Mouse (Mus musculus) brain, embryonic 14.5 days (tissue): ENCODE measurements around the gene Nckipsd. TPM values are rescaled to one million over a fixed set of nuclear protein-coding genes. Genes with fewer than 3 reads are reported as not detected.

Source experiments
- DNase-seq: peaks from one replicate; pipeline ENCODE4 v3.0.0-alpha.2; 2011; ENCODE audit warnings: low read depth
- CTCF ChIP-seq: fragments of 200-500 bp; IDR thresholded peaks from 2 replicates; pipeline ENCODE4 v1.5.1; 2012; ENCODE audit warnings: inconsistent platforms, mild to moderate bottlenecking, moderate library complexity, borderline replicate concordance; ENCODE audit not compliant: insufficient read depth, insufficient read length; ENCODE audit errors: extremely low read depth
- POLR2A ChIP-seq: fragments of 200-500 bp; IDR thresholded peaks from 2 replicates; pipeline ENCODE4 v1.6.1; 2012; ENCODE audit warnings: mild to moderate bottlenecking, inconsistent platforms, borderline replicate concordance; ENCODE audit not compliant: poor library complexity, insufficient read depth, insufficient read length, severe bottlenecking; ENCODE audit errors: extremely low read depth
- polyA plus RNA-seq: library from polyadenylated mRNA; depleted of rRNA; stranded (reverse); fragments of >200 nt; gene quantifications from 2 replicates; pipeline ENCODE4 v1.2.3, GENCODE M21; 2012

Nckipsd gene
- polyA plus RNA-seq, 1 experiment = 38.5 TPM

GRCm38 (mm10) chr9:108805768-108806167, 2.4 kb upstream of the Nckipsd start:
- TF ChIP-seq POLR2A = no peak
- no peak for TF ChIP-seq CTCF
- DNase-seq = no peak

DNA sequence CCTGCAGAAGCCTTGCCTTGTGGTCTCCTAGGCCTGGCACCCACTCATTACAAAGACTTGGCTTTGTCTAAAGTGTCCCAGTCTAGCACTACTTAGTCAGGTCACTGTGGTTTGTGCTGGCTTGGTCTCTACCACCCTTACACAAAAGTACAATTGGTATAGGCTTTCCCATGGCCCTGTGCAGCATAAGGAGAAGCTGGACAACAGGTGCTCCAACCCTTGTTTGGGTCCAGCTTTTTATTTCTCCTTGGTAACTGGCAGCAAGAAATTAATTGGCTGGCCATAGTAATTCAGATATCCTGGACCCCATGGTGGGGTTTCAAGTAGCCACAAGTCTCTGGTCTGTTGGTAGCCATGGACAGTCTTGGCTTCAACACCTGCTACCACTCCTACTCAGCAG, 1.8 kb upstream of the Nckipsd start:
- DNase-seq = no peak
- no peak for TF ChIP-seq CTCF
- TF ChIP-seq POLR2A = no peak

GRCm38 (mm10) chr9:108806831-108807230, 1.3 kb upstream of the Nckipsd start:
- no peak for DNase-seq

GRCm38 (mm10) chr9:108807674-108808073, 494 bp upstream of the Nckipsd start:
- DNase-seq = no peak
- TF ChIP-seq POLR2A (no peak), CTCF (no peak)

More at GRCm38 (mm10) chr9:108806831-108807230, 1.3 kb upstream of the Nckipsd start:
- TF ChIP-seq CTCF = no peak
- no peak for TF ChIP-seq POLR2A

DNA sequence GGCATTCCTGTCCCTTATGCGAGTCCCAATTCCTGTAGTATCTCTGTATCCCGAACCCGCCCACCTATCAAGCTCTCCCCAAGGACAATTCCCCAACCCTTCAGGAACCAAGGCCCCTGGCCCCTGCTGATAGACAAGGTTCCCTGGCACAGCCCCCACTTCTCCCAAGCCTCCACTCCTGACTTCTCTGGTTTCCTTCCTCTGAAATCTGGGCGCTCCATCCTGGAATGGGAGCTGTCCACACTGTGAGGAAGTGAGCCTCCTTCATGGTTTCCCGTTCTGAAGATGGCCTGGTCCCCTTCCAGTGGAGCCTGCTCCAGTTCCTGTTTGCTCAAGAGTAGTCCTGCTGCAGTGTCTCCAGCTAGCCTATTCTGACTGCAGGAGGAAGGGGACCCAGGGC, 1.0 kb downstream of the Nckipsd start:
- DNase-seq = no peak
- no peak for TF ChIP-seq POLR2A
- no peak for TF ChIP-seq CTCF

GRCm38 (mm10) chr9:108809723-108810122, 1.6 kb downstream of the Nckipsd start:
- no peak for DNase-seq
- TF ChIP-seq CTCF = no peak
- TF ChIP-seq POLR2A = no peak

DNA sequence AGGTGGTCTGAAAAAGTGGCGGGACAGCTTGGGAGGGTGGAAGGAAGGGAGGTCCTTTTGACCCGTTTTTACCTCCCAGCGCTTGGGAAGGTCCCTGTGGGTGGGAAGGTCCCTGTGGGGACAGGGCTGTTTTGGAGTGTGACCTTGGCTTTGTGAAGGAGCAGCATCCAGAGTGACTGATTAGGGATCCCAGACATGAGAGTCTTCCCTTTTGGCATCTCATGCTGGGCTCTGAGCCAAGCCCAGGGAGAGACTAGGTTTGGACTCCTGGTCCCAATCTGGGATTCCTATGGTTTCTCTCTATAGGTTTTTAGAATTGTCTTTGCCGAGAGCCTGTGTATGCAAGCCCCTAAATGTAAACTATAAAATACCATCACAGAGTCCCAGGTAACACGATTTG, 2.3 kb downstream of the Nckipsd start:
- DNase-seq = no peak
- TF ChIP-seq POLR2A (no peak), CTCF (no peak)

DNA sequence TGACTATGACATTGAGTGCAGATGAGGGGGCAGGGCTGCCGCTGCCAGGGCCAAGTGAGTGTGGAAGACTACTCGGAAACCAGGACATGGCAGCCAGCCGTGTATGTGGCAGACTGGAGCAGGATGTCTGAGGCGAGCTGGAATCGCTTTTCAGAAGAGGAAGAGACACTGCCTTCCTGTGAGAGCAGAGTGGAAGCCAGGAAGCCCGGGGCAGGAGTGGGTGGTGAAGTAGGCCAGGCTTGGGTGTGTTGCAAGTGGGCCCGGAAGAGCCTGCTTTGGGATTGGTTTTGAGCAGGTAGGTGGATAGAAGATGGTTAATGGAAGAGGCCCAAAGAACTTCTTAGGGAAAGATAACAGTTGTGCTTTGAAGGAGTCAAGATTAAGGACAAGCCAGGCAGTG, 7.4 kb downstream of the Nckipsd start:
- no peak for DNase-seq
- TF ChIP-seq CTCF = no peak
- TF ChIP-seq POLR2A = no peak

DNA sequence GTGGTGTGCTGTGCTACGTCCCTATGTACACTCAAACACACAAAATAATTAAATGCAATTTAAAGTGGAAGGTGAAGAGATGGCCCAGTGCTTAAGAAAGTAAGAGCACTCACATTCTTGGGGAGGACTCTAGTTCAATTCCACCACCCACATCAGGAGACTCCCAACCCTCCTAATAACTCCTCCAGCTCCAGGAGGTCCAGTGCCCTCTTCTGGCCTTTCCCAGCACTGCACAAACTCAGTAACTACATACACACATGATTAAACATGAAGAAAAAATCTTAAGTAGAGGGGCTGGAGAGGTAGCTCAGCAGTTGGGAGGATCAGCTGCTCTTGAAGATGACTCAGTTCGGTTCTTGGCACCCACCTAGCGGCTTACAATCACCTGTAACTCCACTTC, 11.3 kb downstream of the Nckipsd start:
- peak; percentile 63 for DNase-seq
- TF ChIP-seq POLR2A = no peak
- peak; percentile 71; the same call in 1 of the 2 replicates for TF ChIP-seq CTCF

- no peak for TF ChIP-seq CTCF
- no peak for TF ChIP-seq POLR2A
- no peak for DNase-seq
Observed at GRCm38 (mm10) chr9:108820077-108820476, 11.9 kb downstream of the Nckipsd start.

- TF ChIP-seq POLR2A = no peak
- peak; percentile 14; the same call in 1 of the 2 replicates for TF ChIP-seq CTCF
- DNase-seq = no peak
Observed at GRCm38 (mm10) chr9:108824144-108824685, 16.0 kb downstream of the Nckipsd start.

GRCm38 (mm10) chr9:108824755-108825413, 16.7 kb downstream of the Nckipsd start:
- peak; percentile 98 for DNase-seq
- no peak for TF ChIP-seq POLR2A
- TF ChIP-seq CTCF = no peak

- TF ChIP-seq POLR2A = peak; percentile 64; the same call in 1 of the 2 replicates
- no peak for TF ChIP-seq CTCF
- peak; percentile 98 for DNase-seq
Observed at GRCm38 (mm10) chr9:108825820-108826699, 17.9 kb downstream of the Nckipsd start, which contains the start of gene Celsr3. Gene Celsr3 (plus strand): TSS chr9:108826320.
